Mouse (Mus musculus) gastrocnemius, adult 2 months (tissue): ENCODE data around the gene Mob1a. TPM values are rescaled to one million over a fixed set of nuclear protein-coding genes. Genes with fewer than 3 reads are reported as not detected.
A peak's percentile ranks its signal among the peaks of the same experiment; 100 is the strongest.
"Not testable (repeated sequence)": the region's sequence is repeated elsewhere in the genome, so short reads cannot be mapped to it uniquely, and the experiment has no call there.

ENCODE experiments used
- DNase-seq: peaks from one replicate; pipeline ENCODE4 v3.0.0; 2022
- H3K27ac ChIP-seq: fragments of 200-600 bp; 2 replicates; pipeline ENCODE4 v1.8.1; 2022; ENCODE audit warnings: mild to moderate bottlenecking
- H3K4me3 ChIP-seq: fragments of 200-600 bp; 2 replicates; pipeline ENCODE4 v1.8.1; 2022; ENCODE audit warnings: mild to moderate bottlenecking, moderate library complexity
- CTCF ChIP-seq: fragments of 200-600 bp; IDR thresholded peaks from 2 replicates; pipeline ENCODE4 v1.8.1; 2022; ENCODE audit warnings: antibody characterized with exemption, mild to moderate bottlenecking, moderate library complexity
- intact Hi-C: fragments of 180-260 bp; cut with DNase I; formaldehyde crosslinking; loops from one replicate; pipeline ENCODE4 v1.15.1; 2025
- total RNA-seq, 2 experiments: library from RNA; stranded (reverse); gene quantifications; 2 replicates each; pipeline ENCODE4 v1.2.3; 2021

The Mob1a gene
- total RNA-seq, 2 experiments from 2014 or later: 7.4 to 12.6 TPM

- Histone ChIP-seq H3K4me3 (0 out of 2 replicates have a peak overlapping the region, but pooled peaks have one; percentile 7), H3K27ac (no peak overlapping the region)
- no peak for TF ChIP-seq CTCF
- intact Hi-C loops: no loop called here
- no peak for DNase-seq
Measured at GRCm38 (mm10) chr6:83316022-83316421, 9.8 kb upstream of the Mob1a start.

- DNase-seq: peak; percentile 95
- H3K27ac ChIP-seq: peak overlapping the region; percentile 74
- intact Hi-C loops: no loop called here
- TF ChIP-seq CTCF: peak; percentile 74
- peak overlapping the region; percentile 99 for H3K4me3 ChIP-seq
Measured at GRCm38 (mm10) chr6:83317108-83317741, 8.6 kb upstream of the Mob1a start.

- Histone ChIP-seq H3K27ac (no peak overlapping the region), H3K4me3 (no peak overlapping the region)
- no peak for TF ChIP-seq CTCF
- DNase-seq: no peak
- intact Hi-C loops: no loop called here
Measured at GRCm38 (mm10) chr6:83321927-83322326, 3.9 kb upstream of the Mob1a start.

DNA sequence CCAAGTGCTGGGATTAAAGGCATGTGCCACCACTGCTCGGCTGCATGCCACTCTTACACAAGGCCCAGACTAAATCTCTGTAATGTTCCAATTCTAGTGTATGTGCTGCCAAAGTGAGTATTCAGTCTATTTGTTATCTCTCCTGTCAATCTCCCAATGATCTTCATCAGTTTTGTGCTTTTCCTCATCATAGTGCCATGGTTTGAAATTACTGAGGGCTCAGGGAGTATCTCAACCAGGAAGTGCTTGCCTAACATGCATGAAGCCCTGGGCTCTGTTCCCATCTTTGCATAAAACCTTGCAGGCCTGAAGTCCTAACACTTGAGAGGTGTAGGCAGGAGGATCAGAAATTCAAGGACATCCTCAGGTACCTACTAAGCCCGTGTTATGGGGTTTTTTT, 3.0 kb upstream of the Mob1a start:
- no peak overlapping the region for H3K27ac ChIP-seq
- no peak for DNase-seq
- intact Hi-C loops: no loop called here

GRCm38 (mm10) chr6:83323652-83324419, 2.0 kb upstream of the Mob1a start:
- intact Hi-C loops: no loop called here
- no peak overlapping the region for H3K27ac ChIP-seq

More for the DNA sequence above, 3.0 kb upstream of the Mob1a start:
- H3K4me3 ChIP-seq: no peak overlapping the region
- no peak for TF ChIP-seq CTCF

DNA sequence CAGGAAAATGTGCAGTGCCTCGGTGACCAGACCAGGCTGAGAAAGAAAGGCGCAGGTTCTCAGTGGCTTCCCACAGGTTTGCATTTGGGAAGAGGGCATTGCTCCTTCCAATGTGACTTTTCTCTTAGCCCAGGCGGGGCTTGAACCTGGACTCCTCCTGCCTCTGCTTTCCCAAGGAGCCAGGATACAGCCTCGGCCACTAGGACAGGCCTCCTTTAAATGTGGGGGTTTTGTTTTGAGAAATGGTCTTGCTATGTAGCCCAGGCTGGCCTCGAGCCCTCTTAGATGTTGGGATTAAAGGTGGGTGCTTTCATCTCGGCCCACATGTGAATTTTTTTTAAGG, 549 bp downstream of the Mob1a start:
- Histone ChIP-seq H3K4me3 (peak overlapping the region; percentile 92), H3K27ac (peak overlapping the region; percentile 98)
- intact Hi-C loops: no loop called here
- DNase-seq: no peak
- no peak for TF ChIP-seq CTCF

More at GRCm38 (mm10) chr6:83323652-83324419, 2.0 kb upstream of the Mob1a start:
- TF ChIP-seq CTCF: no peak
- H3K4me3 ChIP-seq: no peak overlapping the region
- no peak for DNase-seq

DNA sequence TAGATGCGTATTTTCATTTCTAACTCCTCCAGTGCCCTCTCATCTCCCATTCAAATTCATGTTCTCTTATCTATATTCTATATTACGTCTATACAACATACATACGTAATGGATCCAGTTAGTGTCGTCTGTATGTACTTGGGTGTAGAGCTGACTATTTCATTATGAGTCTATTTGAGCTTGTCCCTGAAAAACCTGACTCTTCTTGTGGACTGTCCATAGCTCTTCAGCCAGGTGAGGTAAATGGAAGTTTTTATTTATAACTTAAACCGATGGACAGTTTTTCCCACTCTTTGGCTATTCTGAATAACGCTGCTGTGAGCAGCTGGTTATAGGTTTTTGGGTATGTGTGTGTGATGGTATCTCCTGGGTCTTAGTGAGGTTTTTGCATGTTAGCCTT, 945 bp downstream of the Mob1a start:
- DNase-seq: no peak
- no peak for TF ChIP-seq CTCF
- peak overlapping the region; percentile 92 for H3K4me3 ChIP-seq
- peak overlapping the region; percentile 98 for H3K27ac ChIP-seq
- intact Hi-C loops: no loop called here

DNA sequence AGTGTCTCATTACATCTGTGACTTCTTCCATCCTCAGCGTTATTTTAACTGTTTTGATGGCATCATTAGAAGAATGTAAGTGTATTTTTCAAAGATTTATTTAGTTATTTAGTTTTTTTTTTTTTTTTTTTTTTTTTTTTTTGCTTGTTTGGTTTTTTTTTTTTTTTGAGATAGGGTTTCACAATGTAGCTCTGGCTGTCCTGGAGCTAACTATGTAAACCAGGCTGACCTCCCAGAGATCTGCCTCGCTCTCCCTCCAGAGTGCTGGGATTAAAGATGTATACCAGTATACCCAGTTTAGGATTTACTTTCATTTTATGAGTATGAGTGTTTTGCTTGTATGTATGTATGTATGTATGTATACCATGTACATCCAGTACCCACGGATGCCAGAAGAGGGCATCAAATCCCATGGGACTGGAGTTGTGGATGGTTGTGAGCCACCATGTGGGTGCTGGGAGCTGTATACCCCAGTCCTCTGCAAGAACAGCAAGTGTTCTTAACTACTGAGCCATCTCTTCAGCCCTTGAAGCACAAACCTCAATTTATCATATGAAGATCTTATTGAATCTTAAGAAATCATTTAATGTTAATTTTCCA, 1.9 kb downstream of the Mob1a start:
- H3K4me3 ChIP-seq: peak overlapping the region; percentile 92; the same call in 1 of the 2 replicates
- TF ChIP-seq CTCF: no peak
- no peak overlapping the region for H3K27ac ChIP-seq
- intact Hi-C loops: no loop called here
- DNase-seq: no peak

GRCm38 (mm10) chr6:83341387-83341786, 15.6 kb downstream of the Mob1a start:
- Histone ChIP-seq H3K27ac (no peak overlapping the region), H3K4me3 (no peak overlapping the region)
- intact Hi-C loops: no loop called here
- TF ChIP-seq CTCF: no peak
- DNase-seq: no peak

- no peak for TF ChIP-seq CTCF
- intact Hi-C loops: no loop called here
- no peak for DNase-seq
- Histone ChIP-seq H3K27ac (no peak overlapping the region), H3K4me3 (no peak overlapping the region)
Measured at GRCm38 (mm10) chr6:83342957-83343356, 17.1 kb downstream of the Mob1a start.

GRCm38 (mm10) chr6:83345285-83345684, 19.5 kb downstream of the Mob1a start:
- DNase-seq, intact Hi-C loops, H3K27ac ChIP-seq, H3K4me3 ChIP-seq: not testable (repeated sequence)

DNA sequence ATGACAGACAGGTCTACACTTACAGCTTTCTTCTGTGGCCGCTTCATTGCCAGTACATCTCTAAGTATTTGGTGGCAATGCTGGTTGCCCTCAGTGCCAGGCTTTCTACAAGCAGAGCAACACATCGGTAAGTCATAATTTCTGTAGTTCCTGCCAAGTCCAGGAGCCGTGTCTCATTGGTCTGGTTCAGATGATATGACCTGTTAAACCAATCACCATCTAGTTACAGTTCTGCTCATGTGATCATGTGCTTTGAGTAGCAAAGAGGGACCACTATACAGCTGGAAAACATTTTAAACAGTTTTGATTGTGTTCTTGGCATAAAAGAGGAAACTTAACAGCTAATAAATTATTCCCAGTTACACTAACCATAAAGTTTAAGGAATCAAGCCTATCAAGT, 22.1 kb downstream of the Mob1a start:
- intact Hi-C loops: no loop called here
- Histone ChIP-seq H3K4me3 (no peak overlapping the region), H3K27ac (no peak overlapping the region)
- no peak for TF ChIP-seq CTCF
- no peak for DNase-seq

- no peak for TF ChIP-seq CTCF
- intact Hi-C loops: no loop called here
- peak within 1 kb of the TSS; percentile 97 for H3K27ac ChIP-seq
- DNase-seq: no peak
- H3K4me3 ChIP-seq: peak within 1 kb of the TSS; percentile 91
Measured at GRCm38 (mm10) chr6:83348873-83349272, 23.1 kb downstream of the Mob1a start, which contains the start of gene Bola3. TSS of gene Bola3 (plus strand) at chr6:83349147.
